Mouse (Mus musculus) gastrocnemius, adult 18-20 months (tissue): ENCODE results near the gene Gm3573. TPM values are rescaled to one million over a fixed set of nuclear protein-coding genes. Genes with fewer than 3 reads are reported as not detected.
"Not testable (repeated sequence)": the region's sequence is repeated elsewhere in the genome, so short reads cannot be mapped to it uniquely, and the experiment has no call there.

Experiments
- DNase-seq: peaks from one replicate; pipeline ENCODE4 v3.0.0; 2021; ENCODE audit warnings: low spot score
- long read RNA-seq, 2 experiments: library from polyadenylated mRNA; stranded (forward); transcript quantifications; one replicate each; pipeline ENCODE4 v2.0.0; 2021
- total RNA-seq, 2 experiments: library from RNA; stranded (reverse); gene quantifications; 2 replicates each; pipeline ENCODE4 v1.2.3; 2021

Gm3573 gene
- not detected for total RNA-seq
- long read RNA-seq, experiment 1 = 0 reads
- long read RNA-seq, experiment 2 = 0 reads

DNA sequence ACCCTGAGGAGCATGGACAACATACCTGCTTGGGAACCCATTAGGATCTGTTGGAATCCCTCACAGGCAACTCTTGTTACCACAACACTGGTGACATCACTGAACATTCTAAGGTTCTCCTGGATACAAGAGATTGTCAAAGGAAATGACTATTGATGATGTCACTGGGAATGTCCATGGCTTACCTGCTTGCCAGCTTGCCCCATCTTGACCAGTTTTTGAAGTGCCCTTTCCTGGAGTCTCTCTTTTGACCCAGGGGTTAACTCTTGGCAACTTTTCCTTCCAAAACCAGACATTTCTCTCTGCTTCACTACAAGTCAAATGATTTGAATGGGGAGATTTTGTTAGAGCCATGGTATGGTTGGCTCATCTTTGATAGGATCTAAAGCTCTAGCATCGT is at the start of gene Gm3573:
TSS of gene Gm3573 (minus strand) at position 101 of the 400 bp plus-strand sequence.
- DNase-seq = not testable (repeated sequence)

DNA sequence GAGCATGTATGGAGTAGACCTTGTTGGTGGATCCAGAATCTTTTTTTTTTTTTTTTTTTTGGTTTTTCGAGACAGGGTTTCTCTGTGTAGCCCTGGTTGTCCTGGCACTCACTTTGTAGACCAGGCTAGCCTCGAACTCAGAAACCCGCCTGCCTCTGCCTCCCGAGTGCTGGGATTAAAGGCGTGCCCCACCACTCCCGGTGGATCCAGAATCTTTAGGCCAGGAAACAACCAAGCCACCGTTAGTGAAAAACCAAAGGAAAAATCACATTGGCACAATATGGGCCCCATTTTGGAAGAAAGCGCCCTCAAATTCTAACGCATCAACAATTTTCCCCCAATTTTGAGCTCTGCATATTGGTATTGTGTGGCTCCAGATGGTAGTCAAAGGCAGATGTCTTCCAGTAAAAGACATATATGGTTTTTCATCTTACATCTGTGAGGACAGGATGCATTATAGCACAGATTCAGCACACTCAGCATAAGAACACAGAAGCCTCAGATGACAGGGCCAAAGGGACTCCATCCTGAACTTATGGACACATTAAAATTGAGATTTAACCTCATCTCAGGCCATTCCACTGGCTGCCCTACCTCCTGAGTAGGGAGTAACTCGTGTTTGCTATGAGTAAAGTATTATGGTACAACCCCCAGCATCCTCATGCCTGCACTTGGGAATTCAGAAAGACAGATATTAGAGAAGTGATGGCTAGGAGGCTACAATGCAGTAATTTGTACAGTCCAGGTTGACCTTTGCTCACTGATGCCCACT is 26.4 kb upstream of the Gm3573 start:
- peak; percentile 1 for DNase-seq

DNA sequence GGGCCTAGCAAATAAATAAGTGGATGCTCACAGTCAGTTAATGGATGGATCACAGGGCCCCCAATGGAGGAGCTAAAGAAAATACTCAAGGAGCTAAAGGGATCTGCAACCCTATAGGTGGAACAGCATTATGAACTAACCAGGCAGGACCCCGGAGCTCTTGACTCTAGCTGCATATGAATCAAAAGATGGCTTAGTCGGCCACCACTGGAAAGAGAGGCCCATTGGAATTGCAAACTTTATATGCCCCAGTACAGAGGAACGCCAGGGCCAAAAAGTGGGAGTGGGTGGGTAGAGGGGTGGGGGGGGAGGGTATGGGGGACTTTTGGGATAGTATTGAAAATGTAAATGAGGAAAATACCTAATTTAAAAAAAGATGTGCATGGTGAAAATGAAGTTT is 6.7 kb downstream of the Gm3573 start:
- DNase-seq = not testable (repeated sequence)

DNA sequence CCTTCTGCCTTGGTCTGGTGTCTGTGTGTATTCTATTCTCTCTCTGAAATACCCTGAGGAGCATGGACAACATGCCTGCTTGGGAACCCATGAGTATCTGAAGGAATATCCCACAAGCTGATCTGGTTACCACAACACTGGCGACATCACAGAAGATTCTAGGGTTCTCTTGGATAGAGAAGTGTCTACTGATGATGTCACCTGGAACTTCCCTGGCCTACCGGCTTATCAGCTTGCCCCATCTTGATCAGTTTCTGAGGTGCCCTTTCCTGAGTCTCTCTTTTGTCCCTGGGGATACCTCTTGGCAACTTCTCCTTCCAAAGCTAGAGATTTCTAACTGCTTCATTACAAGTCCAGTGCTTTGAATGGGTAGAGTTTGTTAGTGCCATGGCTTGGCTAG is 28.1 kb downstream of the Gm3573 start, which contains the start of gene Gm17027:
TSS of gene Gm17027 (minus strand) at position 101 of the 400 bp plus-strand sequence.
- DNase-seq = not testable (repeated sequence)

Other genes starting within 250 kb of the Gm3573 start
- not detected for gene 1700024B05Rik, start 246.8 kb downstream of the Gm3573 start, total RNA-seq
- not detected for gene Gm6401, start 222.9 kb downstream of the Gm3573 start, total RNA-seq
- gene Gm3543, start 207.5 kb downstream of the Gm3573 start, total RNA-seq = not detected
- not detected for gene Gm7951, start 73.4 kb downstream of the Gm3573 start, total RNA-seq
- not detected for gene Gm17027, start 28.2 kb downstream of the Gm3573 start, total RNA-seq
- gene Gm17026, start 69.3 kb upstream of the Gm3573 start, total RNA-seq = not detected
- not detected for gene Gm9611, start 106.6 kb upstream of the Gm3573 start, total RNA-seq
- gene Gm7995, start 119.4 kb upstream of the Gm3573 start, total RNA-seq = not detected
- gene Gm8005, start 248.9 kb upstream of the Gm3573 start, total RNA-seq = not detected